Mouse (Mus musculus) intestine, embryonic 16.5 days (tissue): ENCODE results near the gene Thada. TPM values are rescaled to one million over a fixed set of nuclear protein-coding genes. Genes with fewer than 3 reads are reported as not detected.

Experiments used
- ATAC-seq: fragments of 200-750 bp; cut with Nextera tagmentation; 2 replicates; pipeline ENCODE4 v1.8.0; 2017; ENCODE audit warnings: moderate TSS enrichment, moderate library complexity
- H3K27ac ChIP-seq: fragments of 300-500 bp; sonication (generic); 2 replicates; pipeline ENCODE4 v1.5.1; 2014; ENCODE audit warnings: mild to moderate bottlenecking, low read length
- H3K27me3 ChIP-seq: fragments of 300-500 bp; sonication (generic); replicated peaks from 2 replicates; pipeline ENCODE4 v1.6.1; 2014; ENCODE audit warnings: low read length, control low read depth, mixed read lengths; ENCODE audit not compliant: control insufficient read depth, insufficient read depth
- H3K36me3 ChIP-seq: fragments of 300-500 bp; sonication (generic); 2 replicates; pipeline ENCODE4 v1.6.1; 2014; ENCODE audit warnings: low read length, control low read depth; ENCODE audit not compliant: control insufficient read depth, insufficient read depth
- H3K4me1 ChIP-seq: fragments of 300-500 bp; sonication (generic); 2 replicates; pipeline ENCODE4 v1.6.1; 2014; ENCODE audit warnings: low read length, control low read depth, mixed read lengths; ENCODE audit not compliant: control insufficient read depth, insufficient read depth
- H3K4me2 ChIP-seq: fragments of 300-500 bp; sonication (generic); 2 replicates; pipeline ENCODE4 v1.6.1; 2014; ENCODE audit warnings: low read depth, low read length, control low read depth
- H3K4me3 ChIP-seq: fragments of 300-500 bp; sonication (generic); 2 replicates; pipeline ENCODE4 v1.5.1; 2014; ENCODE audit warnings: mild to moderate bottlenecking, low read length
- H3K9ac ChIP-seq: fragments of 300-500 bp; sonication (generic); 2 replicates; pipeline ENCODE4 v1.6.1; 2014; ENCODE audit warnings: low read depth, low read length
- H3K9me3 ChIP-seq: fragments of 300-500 bp; sonication (generic); 2 replicates; pipeline ENCODE4 v1.6.1; 2016; ENCODE audit warnings: low read length, control low read depth; ENCODE audit not compliant: control insufficient read depth
- WGBS: fragments of 180-500 bp; shearing (Covaris S2); extraction: QIAGEN DNeasy Blood & Tissue Kit; methylation state at CpG from one replicate; pipeline ENCODE4 v1.1.7; 2014; 5-methylcytosine and 5-hydroxymethylcytosine counted together
- polyA plus RNA-seq: library from polyadenylated mRNA; unstranded; fragments of >200 nt; fragmentation: Nextera tagmentation; extraction: Ambion mirVana; gene quantifications from 2 replicates; pipeline ENCODE4 v1.2.1, GENCODE M21; 2015

Gene Thada
- polyA plus RNA-seq, 1 experiment from 2014 or later, result 5.3 TPM

DNA sequence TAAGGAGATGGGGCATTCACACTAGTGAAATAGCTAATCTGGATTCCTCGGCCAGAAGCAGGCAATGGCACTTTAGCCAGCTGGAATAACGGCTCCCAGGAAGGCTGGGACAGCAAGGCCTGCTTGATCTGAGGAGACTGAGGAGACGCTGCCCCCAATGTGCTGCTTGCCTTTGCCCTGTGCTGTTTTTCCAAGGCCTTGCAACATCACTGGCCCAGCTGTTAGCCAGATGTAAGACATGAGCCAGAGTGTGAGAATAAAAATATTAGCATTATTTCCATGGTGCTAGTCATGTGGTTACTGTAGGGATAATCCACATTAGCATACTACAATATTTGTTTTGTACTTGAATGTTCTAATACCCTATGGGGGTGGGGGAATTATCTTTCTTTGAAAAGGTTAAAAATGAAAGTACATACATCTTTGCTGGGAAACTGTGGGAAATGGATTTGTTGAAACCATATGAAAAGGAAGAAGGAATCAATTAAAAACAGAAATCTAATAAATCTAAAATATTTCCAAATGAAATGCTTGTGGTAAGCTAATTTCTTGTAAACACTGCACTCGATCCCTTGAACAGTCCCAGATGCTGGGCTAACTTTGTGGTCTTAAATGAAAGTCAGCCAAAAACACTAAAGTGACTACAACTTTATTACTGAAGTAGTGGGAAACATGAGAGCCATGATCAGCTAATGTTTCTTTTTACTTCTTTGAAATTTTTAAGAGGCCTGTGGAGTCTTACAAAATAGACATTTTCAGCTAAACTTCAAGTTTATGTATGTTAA lies 43.8 kb downstream of the Thada start:
- Histone ChIP-seq H3K36me3 (peaks cover 8% of the 10 kb centered on the region), H3K9me3 (no peaks in the 10 kb centered on the region), H3K4me1 (peaks cover 5% of the 10 kb centered on the region), H3K4me3 (no peak overlapping the region), H3K9ac (no peak overlapping the region), H3K27ac (peak overlapping the region; percentile 57; the same call in 1 of the 2 replicates), H3K27me3 (no peaks in the 10 kb centered on the region), H3K4me2 (no peak overlapping the region)
- 65% methylated on average over 4 of the region's 4 CpGs for WGBS
- peak; percentile 57 for ATAC-seq

DNA sequence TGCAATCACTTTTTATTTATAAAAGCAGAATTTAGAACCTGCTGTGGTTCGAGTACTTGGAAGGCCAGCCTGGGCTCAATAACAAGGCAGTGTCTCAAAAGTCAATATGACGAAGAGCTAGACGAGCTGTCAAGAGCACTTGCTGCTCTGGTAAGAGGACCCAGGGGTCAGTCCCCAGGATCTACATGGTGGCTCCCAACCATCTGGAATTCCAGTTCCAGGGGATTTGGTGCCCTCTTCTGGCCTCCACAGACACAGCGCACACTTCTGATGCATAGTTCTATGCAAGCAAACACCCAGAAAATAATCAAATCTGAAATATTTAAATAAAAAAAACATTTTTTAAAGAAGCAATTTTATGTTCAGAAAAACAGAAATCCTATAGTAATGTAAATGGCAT lies 45.0 kb downstream of the Thada start:
- Histone ChIP-seq H3K36me3 (peaks cover 8% of the 10 kb centered on the region), H3K9ac (no peak overlapping the region), H3K4me1 (peaks cover 5% of the 10 kb centered on the region), H3K9me3 (no peaks in the 10 kb centered on the region), H3K27ac (peak overlapping the region; percentile 18; the same call in 1 of the 2 replicates), H3K27me3 (no peaks in the 10 kb centered on the region), H3K4me2 (no peak overlapping the region), H3K4me3 (no peak overlapping the region)
- WGBS, result 89% methylated on average over 4 of the region's 4 CpGs
- ATAC-seq, result no peak

DNA sequence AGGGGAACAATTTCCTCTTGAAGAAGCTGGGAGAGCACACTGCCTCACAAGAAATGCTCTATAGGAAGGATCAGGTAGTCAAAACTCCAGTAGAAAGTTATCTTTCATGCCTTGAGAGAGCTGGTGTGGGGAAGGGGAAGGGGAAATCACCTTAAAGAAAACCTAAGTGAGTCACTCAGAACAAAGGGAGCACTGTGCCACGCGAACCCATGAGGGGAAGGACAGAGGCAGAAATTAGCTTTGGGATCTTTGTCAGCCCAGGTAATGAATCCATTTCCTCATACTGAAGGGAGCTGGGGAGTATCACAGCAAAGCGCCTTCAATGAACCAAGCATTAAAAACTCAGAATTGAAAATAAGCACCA lies 45.7 kb downstream of the Thada start:
- no peaks in the 10 kb centered on the region for H3K27me3 ChIP-seq
- WGBS, result 73% methylated on average over 3 of the region's 3 CpGs
- peak overlapping the region; percentile 62 for H3K27ac ChIP-seq
- no peak overlapping the region for H3K4me3 ChIP-seq
- H3K4me2 ChIP-seq, result no peak overlapping the region
- no peak overlapping the region for H3K9ac ChIP-seq
- ATAC-seq, result peak; percentile 15; the same call in 1 of the 2 replicates
- peaks cover 8% of the 10 kb centered on the region for H3K36me3 ChIP-seq
- peaks cover 5% of the 10 kb centered on the region for H3K4me1 ChIP-seq
- no peaks in the 10 kb centered on the region for H3K9me3 ChIP-seq

DNA sequence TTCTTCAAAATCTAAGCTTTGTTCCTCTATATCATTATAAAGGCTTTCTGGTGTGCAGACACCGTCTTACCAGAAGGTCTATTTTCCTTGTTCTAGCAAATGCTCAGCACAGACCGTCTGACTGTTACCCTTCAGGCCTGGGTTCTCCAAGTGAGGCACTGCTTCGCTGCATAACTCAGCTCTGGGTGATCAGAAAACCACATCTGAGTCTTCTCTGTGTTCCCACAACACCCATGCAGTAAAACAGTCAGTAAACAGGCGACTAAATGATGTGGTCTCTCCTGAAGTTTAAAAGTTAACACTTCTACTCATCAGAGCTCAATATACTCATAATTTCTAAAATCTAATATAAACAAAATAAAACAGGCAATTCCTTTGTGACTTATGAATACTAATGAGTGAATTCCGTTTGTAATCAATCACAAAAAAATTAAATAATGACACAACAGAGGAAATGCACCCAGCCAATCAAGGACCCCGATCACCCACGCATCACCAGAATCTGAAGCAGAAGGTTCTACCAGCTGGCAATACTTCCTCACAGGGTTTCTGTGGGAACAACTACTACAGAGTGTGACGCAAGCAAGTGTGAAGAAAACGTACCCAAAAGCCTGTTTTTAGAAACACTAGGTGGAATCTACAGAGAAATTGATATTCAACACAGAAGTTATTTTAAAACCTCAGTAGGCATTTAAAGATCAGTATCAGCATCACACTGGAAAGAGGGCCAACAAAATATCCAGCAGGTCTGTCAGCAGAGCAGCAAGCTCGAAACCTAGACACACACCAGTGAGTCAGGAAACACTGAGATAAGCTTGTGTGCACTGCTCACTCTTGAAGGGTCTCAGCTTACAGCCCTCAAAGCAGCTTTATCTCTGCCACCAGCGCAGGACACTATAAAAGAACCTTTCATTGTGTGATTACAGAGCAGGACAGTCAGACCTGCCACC lies 46.4 kb downstream of the Thada start:
- 42% methylated on average over 11 of the region's 11 CpGs for WGBS
- Histone ChIP-seq H3K9ac (no peak overlapping the region), H3K4me2 (no peak overlapping the region), H3K27ac (peak overlapping the region; percentile 77), H3K27me3 (no peaks in the 10 kb centered on the region), H3K4me1 (peaks cover 5% of the 10 kb centered on the region), H3K36me3 (peaks cover 8% of the 10 kb centered on the region), H3K4me3 (no peak overlapping the region), H3K9me3 (no peaks in the 10 kb centered on the region)
- peak; percentile 36; the same call in 1 of the 2 replicates for ATAC-seq

DNA sequence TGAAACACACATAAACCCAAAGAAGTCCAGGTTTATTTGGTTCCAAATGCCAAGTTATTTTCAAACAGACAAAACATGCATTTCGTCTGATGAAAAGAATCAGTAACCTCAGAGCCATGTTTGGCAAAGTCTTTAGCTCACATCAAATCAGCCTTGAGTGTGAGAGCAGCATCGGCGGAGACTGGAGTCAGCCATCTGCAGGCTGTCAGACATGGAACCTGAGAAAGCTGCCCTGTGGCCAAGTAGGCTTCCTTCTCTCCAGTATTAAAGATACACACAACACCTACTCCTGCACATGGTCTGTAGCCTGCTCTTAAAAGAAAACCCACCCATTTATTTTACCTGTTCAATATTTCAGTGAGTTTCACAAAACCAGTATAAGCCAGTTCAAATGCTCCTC lies 50.1 kb downstream of the Thada start:
- H3K9me3 ChIP-seq, result no peaks in the 10 kb centered on the region
- no peak overlapping the region for H3K4me3 ChIP-seq
- H3K27ac ChIP-seq, result no peak overlapping the region
- H3K27me3 ChIP-seq, result no peaks in the 10 kb centered on the region
- H3K4me1 ChIP-seq, result peaks cover 5% of the 10 kb centered on the region
- ATAC-seq, result no peak
- WGBS, result 66% methylated on average over 3 of the region's 3 CpGs
- H3K36me3 ChIP-seq, result 0 out of 2 replicates have a peak, but pooled peaks cover 2% of the 10 kb centered on the region
- H3K4me2 ChIP-seq, result no peak overlapping the region
- no peak overlapping the region for H3K9ac ChIP-seq

DNA sequence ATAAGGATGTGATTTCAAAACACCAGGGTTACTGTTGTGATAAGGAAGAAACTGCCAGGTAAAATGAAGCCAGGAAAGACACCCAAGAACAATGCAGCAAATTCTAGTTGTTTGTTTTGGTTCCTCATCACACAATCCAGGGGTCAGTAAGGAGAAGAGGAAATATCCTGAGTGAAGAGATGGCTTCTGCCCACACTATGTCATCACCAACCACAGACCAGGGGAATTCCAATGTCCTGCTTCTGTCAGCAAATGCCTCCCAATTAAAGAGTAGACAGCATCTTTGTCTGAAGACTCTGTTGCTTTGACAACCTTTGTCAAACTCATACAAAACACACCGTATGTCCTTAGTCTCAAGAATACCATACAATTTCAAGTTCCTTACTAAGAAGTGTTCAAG lies 57.3 kb downstream of the Thada start:
- 93% methylated on average over 1 of the region's 1 CpGs for WGBS

DNA sequence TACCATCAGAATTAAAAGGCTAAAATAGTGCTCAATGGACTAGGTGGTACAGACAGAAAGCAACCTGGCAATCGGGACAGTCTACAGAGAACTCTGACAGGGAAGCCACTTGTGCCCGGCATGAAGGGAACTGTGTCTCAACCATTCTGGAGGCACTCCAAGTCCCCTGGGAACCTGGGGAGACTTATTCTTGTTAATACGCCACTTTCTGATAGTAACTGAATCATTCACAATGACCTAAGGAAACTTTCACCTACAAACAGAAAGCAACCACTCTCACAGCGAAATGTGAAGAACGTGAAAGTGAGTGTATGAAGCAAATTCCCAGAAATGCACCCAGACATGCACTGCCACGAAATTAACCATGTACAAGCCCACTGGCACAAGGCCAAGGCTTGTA lies 60.4 kb downstream of the Thada start:
- no peaks in the 10 kb centered on the region for H3K4me1 ChIP-seq
- no peak overlapping the region for H3K4me3 ChIP-seq
- no peak for ATAC-seq
- H3K9me3 ChIP-seq, result no peaks in the 10 kb centered on the region
- peaks cover 4% of the 10 kb centered on the region; the same call in 1 of the 2 replicates for H3K36me3 ChIP-seq
- no peak overlapping the region for H3K27ac ChIP-seq
- no peaks in the 10 kb centered on the region for H3K27me3 ChIP-seq
- no peak overlapping the region for H3K9ac ChIP-seq
- no peak overlapping the region for H3K4me2 ChIP-seq
- 85% methylated on average over 6 of the region's 6 CpGs for WGBS

More for the DNA sequence above, 57.3 kb downstream of the Thada start:
- Histone ChIP-seq H3K27me3 (no peaks in the 10 kb centered on the region), H3K36me3 (peaks cover 4% of the 10 kb centered on the region; the same call in 1 of the 2 replicates), H3K9ac (no peak overlapping the region), H3K27ac (no peak overlapping the region), H3K9me3 (no peaks in the 10 kb centered on the region), H3K4me1 (no peaks in the 10 kb centered on the region), H3K4me2 (no peak overlapping the region), H3K4me3 (no peak overlapping the region)
- no peak for ATAC-seq

DNA sequence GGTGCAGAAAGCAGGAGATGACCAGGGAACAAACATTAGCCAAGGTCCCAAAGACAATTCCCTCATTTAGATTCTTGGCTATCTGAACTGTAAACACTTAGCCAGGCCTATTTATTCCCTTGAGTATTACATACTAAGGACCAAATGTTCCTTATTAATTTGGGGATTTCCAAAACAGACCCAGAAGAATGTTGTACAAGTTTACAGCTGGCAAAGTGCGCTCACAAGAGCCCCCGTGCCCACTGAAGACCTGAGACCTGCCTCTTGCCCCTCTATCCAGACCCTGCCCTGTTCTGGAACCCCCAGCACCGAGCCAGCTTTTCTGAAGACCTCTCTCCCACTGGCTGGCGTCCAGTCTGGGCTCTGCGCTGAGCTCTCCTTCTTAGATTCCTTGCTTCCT lies 64.2 kb downstream of the Thada start:
- H3K4me2 ChIP-seq, result no peak overlapping the region
- no peak overlapping the region for H3K9ac ChIP-seq
- no peaks in the 10 kb centered on the region for H3K27me3 ChIP-seq
- H3K9me3 ChIP-seq, result no peaks in the 10 kb centered on the region
- ATAC-seq, result no peak
- H3K36me3 ChIP-seq, result 0 out of 2 replicates have a peak, but pooled peaks cover 2% of the 10 kb centered on the region
- H3K4me1 ChIP-seq, result no peaks in the 10 kb centered on the region
- no peak overlapping the region for H3K4me3 ChIP-seq
- no peak overlapping the region for H3K27ac ChIP-seq
- WGBS, result 83% methylated on average over 5 of the region's 5 CpGs

DNA sequence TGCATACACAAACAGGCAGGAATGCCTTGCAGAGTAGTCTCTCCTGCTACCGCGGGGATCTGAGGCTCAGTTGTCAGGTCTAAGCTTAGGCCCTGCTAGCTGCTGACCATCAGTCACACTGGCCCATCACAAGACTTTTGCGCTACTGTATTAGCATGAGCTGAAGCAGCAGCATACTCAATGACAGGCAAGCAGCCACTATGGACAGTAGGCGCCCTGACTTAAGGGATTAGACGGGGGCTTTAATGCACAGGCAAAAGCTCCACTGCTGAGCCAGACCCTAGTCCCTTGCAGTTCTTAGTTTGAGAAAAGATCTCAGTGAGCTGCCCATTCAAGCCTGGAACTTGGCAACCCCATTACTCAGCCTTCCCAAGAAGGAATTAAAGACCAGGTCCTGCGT lies 66.6 kb downstream of the Thada start:
- no peaks in the 10 kb centered on the region for H3K27me3 ChIP-seq
- no peak overlapping the region for H3K9ac ChIP-seq
- no peak for ATAC-seq
- 78% methylated on average over 6 of the region's 6 CpGs for WGBS
- H3K27ac ChIP-seq, result no peak overlapping the region
- no peaks in the 10 kb centered on the region for H3K4me1 ChIP-seq
- no peak overlapping the region for H3K4me3 ChIP-seq
- no peaks in the 10 kb centered on the region for H3K9me3 ChIP-seq
- H3K4me2 ChIP-seq, result no peak overlapping the region
- peaks cover 5% of the 10 kb centered on the region for H3K36me3 ChIP-seq
